Mouse (Mus musculus) stomach, postnatal 0 days (tissue): Measurements from ENCODE around the gene Tpr.

ENCODE experiments used
- CTCF ChIP-seq: IDR thresholded peaks from 2 replicates; pipeline ENCODE4 v1.5.1; 2016; ENCODE audit warnings: antibody characterized with exemption, low read depth, mild to moderate bottlenecking, moderate library complexity
- EP300 ChIP-seq: optimal IDR thresholded peaks from 2 replicates; pipeline ENCODE3; 2016; ENCODE audit warnings: antibody characterized with exemption

GRCm38 (mm10) chr1:150465364-150465763, 72.7 kb downstream of the Tpr start:
- no peak for TF ChIP-seq CTCF
- TF ChIP-seq EP300, result no peak
